Mouse (Mus musculus): ENCODE data around the gene Sema7a.

DNA sequence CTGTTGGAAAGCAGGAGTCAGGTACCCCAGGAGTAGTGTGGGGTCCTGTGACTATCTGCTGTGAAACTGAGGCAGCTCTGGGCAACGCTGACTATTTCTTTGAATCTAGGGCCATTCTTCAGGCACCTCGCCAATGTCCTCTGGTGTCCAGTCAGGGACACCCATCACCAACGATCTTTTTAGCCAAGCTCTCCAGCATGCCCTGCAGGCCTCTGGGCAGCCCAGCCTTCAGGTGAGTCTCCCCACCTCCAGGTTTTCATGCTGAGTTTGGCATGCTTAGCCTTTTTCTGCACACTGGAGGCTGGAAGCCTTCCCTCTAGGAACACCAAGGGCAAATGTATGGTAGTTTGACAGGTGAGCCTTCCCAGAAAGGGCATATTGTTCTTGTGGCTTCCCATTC lies 16.9 kb upstream of the Sema7a start:
- TF ChIP-seq CTCF (IDR thresholded peaks at IDR 0.05; ENCODE audit: extremely low read depth, insufficient read depth, insufficient read length, insufficient replicate concordance) (no peak), POLR2A (IDR thresholded peaks at IDR 0.05; ENCODE audit: low read depth, low read length) (no peak)
